Mouse (Mus musculus) myocyte (in vitro differentiated cells): ENCODE measurements at regions not wholly inside any gene's neighbourhood (a gene's known extent, or its start where the extent isn't known, plus 50 kb on each side); places are given as distances from the start of the nearest gene placed in this dataset.

ENCODE experiments used
- E2F4 ChIP-seq: IDR thresholded peaks from one replicate; pipeline ENCODE4 v1.6.1; 2011; ENCODE audit warnings: mild to moderate bottlenecking, control low read depth, moderate library complexity; ENCODE audit not compliant: insufficient read depth
- MAX ChIP-seq: IDR thresholded peaks from one replicate; pipeline ENCODE4 v1.6.1; 2011; ENCODE audit warnings: low read depth, mild to moderate bottlenecking, control low read depth
- MYOD1 ChIP-seq, 3 experiments: IDR thresholded peaks; one replicate each; pipeline ENCODE4 v1.6.1; 2011; ENCODE audit warnings: control low read depth in 2 of 3, low read depth in 2 of 3, mild to moderate bottlenecking in 2 of 3, moderate library complexity in 1 of 3; ENCODE audit not compliant: insufficient read length in 2 of 3, control insufficient read depth in 1 of 3
- MYOG ChIP-seq, 3 experiments: IDR thresholded peaks; one replicate each; pipeline ENCODE4 v1.6.1; 2011; ENCODE audit warnings: control low read depth in 2 of 3, low read depth in 2 of 3, mild to moderate bottlenecking in 2 of 3; ENCODE audit not compliant: insufficient read length in 2 of 3, control insufficient read depth in 1 of 3, insufficient read depth in 1 of 3
- POLR2A ChIP-seq: IDR thresholded peaks from one replicate; pipeline ENCODE4 v1.6.1; 2011; ENCODE audit warnings: low read depth, mild to moderate bottlenecking, control low read depth, moderate library complexity; ENCODE audit not compliant: insufficient read length
- POLR2AphosphoS2 ChIP-seq: IDR thresholded peaks from one replicate; pipeline ENCODE4 v1.6.1; 2011; ENCODE audit warnings: low read depth, control low read depth; ENCODE audit not compliant: insufficient read length
- SRF ChIP-seq: IDR thresholded peaks from one replicate; pipeline ENCODE4 v1.6.1; 2011; ENCODE audit warnings: low read depth; ENCODE audit not compliant: control insufficient read depth, insufficient read length
- TCF12 ChIP-seq: IDR thresholded peaks from one replicate; pipeline ENCODE4 v1.6.1; 2011; ENCODE audit warnings: mild to moderate bottlenecking, control low read depth; ENCODE audit not compliant: poor library complexity, insufficient read depth, severe bottlenecking
- USF1 ChIP-seq: IDR thresholded peaks from one replicate; pipeline ENCODE4 v1.6.1; 2011; ENCODE audit warnings: low read depth, mild to moderate bottlenecking, control low read depth, moderate library complexity

DNA sequence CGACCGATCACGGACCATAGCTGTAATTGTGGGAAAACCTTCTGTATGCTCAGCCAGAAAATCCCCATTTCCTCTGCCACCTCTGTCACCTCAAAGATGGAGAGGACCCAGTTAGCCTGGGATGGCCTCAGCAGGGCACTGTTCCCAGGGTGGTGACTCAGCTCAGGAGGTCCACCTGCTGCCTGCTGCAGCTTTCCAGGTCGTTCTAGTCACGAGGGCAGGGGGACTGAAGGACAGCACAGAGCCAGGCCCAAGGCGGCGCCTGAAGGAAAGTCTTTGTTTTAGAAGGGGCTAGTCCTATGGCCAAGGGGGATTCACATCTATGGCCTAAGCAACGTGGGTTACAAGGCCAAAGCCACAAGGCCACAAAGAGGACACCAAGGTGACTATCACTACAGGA, 114.5 kb upstream of the Klf14 start:
- TF ChIP-seq MAX (no peak), POLR2A (no peak), E2F4 (no peak), SRF (no peak), USF1 (no peak), MYOG (IDR thresholded peaks at IDR 0.05; ENCODE audit: control insufficient read depth in 1 of 3, insufficient read depth in 1 of 3, insufficient read length in 2 of 3, low read depth in 2 of 3) (peak in 1 of 3 experiments; percentile 54), POLR2AphosphoS2 (no peak), TCF12 (no peak), MYOD1 (IDR thresholded peaks at IDR 0.05; ENCODE audit: control insufficient read depth in 1 of 3, insufficient read length in 2 of 3, low read depth in 2 of 3) (peak in 1 of 3 experiments; percentile 72)
